Mouse (Mus musculus) gastrocnemius, adult 18-20 months (tissue): ENCODE measurements around the gene Mcu. TPM values are rescaled to one million over a fixed set of nuclear protein-coding genes. Genes with fewer than 3 reads are reported as not detected.

Experiments
- DNase-seq: peaks from one replicate; pipeline ENCODE4 v3.0.0; 2021; ENCODE audit warnings: low spot score
- total RNA-seq, 2 experiments: library from RNA; stranded (reverse); gene quantifications; 2 replicates each; pipeline ENCODE4 v1.2.3; 2021

Gene Mcu
- total RNA-seq, 2 experiments from 2014 or later = 39.8 to 44.3 TPM

DNA sequence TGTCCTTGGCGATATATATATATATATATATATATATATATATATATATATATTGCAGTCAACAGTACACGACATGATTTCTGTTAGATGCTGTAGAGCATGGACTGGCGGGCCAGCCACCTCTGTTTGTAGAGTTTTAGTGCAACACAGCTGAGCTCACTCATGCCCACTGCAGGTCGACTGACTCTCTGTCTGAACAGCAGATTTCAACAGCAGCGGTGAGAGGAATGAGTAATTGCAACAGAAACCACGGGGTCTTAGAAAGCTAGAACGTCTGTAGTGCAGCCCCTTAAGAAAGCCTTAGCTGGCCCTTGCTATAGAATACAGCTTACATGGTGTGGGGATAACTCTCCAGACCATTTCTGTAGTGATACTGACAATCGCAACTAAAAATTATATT is 121.6 kb downstream of the Mcu start:
- no peak for DNase-seq

DNA sequence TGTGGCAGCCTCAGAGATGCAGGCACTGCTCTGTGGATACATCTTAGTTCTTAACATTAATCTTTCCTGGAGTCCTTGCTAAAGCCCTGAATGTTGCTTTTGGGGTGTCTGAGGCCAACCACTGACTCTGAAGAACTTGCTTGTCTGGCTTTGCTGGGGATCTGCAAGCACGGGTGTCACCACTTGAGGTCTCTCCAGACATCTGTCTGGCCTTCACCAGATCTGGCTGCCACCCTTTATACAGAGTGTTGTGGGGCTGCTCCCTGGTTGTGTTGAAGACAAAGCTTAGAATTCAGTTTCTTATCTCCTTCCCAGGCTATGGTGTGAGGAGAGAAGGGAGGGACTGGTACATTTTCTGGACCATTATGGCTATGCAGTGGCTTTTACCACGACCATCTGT is 122.4 kb downstream of the Mcu start:
- DNase-seq = no peak

DNA sequence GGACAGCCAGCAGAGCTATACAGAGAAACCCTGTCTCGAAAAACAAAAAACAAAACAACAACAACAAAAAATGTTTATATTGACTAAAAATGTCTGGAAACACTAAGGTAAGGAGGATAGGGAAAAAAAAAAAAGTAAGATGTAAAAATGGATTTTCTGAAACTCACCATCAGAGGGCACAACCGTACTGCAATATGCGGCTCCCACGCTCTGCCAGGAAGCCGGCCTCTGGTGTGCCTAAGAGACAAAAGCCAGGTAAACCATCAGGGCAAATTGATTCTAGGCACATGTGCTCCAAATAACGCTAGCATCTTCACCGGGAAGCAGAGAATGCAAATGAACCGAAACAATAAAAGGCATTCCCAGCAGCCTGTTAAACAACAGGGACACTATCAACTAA is 125.6 kb downstream of the Mcu start:
- DNase-seq = no peak

DNA sequence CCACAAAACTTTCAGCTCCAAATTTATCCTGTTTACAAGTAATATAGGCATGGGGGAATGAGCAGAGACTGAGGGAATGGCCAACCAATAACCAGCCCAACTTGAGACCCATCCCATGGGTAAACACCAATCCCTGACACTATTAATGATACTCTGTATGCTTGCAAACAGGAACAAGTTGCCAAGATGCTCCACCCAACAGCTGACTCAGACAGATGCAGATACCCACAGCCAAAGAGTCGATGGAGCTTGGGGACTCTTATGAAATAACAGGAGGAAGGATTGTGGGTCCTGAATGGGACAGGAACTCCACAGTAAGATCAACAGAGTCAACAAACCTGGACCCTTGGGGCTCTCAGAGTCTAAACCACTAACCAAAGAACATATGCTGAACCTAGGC is 127.1 kb downstream of the Mcu start:
- DNase-seq = peak; percentile 56

DNA sequence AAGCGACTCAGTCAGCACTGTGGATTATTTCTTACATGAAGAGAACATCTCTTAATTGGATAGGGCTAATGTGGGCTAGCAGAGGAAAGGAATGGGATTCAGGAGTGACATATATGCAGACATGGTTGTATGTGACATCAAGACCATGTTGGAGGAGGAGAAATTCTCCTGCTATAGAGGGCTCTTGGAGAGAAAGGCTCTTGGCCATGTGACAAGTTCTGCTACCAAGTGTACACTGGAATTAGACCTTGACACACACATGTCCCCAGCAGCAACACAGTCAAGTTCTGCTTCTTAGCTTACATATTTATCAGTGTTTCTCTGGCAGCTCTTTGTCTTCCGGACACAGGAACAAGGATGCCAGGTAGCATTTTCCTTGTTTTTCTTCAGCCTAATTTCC is 129.1 kb downstream of the Mcu start:
- DNase-seq = no peak

DNA sequence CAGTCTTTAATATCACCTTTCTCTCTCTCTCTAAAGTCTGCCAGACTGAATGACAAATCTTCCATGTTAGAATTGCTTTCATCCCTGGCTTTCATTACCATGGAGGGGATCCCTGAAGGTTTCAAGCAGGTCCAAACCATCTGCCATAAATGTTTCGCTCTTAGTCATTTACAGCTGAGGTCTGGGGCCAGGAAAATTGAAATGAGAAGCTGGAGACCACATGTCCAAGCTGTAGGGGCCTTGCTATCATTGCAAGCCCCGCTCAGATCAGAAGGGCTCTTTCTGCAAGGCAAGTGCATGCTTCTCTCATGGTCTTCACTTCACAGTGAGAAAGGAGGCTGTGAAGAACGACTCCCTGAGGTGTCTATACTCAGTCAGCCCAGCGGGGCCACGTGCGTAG is 132.2 kb downstream of the Mcu start:
- DNase-seq = no peak

DNA sequence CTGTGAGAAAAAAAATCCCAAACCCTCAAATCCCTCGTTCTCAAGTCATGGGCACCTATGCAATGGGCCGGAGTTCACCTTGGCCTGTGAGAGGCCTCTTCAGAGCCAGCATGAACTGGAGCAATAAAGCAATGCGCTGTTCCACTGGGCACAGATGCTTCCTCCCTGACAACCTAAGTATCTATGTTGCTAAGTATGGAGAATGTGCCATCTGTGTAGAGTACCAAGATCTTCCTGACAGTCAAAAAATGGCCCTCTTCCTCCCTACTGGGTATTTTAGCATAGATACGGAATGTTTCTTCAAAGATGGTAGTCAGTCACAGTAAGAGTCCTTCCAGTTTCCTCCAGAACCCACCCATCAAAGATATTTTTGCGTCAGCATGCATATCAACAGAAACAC is 135.1 kb downstream of the Mcu start:
- DNase-seq = no peak

DNA sequence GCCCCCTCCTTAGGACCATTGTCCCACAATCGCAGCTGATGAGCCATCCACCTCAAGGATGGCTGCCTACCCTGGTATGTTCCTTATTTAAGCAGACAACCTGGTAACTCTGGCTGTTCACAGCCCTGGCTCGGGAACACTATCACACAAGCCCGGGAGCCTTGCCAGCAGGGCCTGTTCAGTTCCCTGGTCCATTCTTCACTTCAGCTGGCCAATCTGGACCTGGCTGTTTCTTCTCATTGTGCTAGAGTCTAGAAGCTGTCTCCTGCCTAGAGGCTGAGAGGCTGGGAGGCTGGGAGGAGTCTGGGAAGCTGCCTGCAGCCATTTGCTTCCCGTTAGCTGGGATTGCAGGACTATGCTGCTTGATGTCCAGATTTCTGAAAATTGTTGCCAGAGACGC is 146.0 kb downstream of the Mcu start:
- DNase-seq = peak; percentile 43

DNA sequence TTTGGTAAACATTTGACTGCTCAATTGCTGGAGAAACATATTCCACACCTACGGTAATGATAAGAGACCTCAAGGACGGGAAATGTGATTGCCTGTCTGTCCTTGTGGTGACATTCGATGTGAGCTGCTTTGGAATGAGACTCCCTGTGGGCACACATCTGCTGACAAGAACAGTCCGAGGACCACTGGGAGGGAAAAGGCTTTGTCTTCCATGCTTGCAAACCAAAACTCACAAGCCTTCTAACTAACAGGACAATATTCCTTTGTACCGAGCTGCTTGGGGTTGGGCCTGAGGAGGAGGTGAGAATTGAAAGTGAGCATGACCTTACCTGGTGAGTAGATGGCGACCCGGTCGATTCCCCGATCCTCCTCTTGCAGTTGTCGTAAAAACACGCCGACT is 149.2 kb downstream of the Mcu start:
- DNase-seq = no peak

DNA sequence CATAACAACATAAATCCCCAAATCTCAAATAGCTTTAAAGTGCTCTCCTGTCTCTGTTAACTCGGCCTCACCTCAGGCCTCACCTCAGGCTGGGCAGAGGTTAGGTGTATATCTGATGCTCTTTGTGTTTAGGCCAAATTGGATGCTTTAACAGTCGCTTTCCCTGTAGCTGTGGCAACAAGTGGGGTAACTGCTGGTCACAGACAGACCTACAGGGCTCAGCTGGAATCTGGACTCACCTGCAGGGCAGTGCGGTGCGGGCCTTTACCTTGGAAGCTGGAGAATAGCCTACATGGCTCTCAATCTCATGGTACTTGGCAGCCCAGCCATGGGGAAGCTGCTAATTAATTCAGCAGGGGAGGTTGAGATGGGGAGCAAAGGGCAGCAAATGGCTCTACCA is 149.9 kb downstream of the Mcu start:
- no peak for DNase-seq

DNA sequence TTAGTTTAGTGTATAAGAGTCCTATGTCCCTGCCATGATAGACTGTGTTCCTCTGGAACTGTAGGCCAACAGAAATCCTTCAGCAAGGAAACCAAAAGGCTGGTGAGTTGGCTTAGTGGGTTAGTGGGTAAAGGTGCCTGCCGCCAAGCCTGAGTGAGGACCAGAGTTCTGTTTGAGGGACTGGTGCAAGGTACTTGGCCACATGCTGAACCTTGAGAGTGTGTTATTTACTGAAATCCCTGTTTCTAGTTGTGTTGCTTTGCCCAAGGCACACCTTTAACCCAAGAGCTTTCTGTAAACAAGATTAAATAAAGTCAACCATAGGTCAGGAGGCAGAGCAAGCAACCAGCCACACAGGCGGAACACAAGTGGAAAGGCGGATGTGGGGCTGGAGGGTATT is 150.9 kb downstream of the Mcu start:
- no peak for DNase-seq

DNA sequence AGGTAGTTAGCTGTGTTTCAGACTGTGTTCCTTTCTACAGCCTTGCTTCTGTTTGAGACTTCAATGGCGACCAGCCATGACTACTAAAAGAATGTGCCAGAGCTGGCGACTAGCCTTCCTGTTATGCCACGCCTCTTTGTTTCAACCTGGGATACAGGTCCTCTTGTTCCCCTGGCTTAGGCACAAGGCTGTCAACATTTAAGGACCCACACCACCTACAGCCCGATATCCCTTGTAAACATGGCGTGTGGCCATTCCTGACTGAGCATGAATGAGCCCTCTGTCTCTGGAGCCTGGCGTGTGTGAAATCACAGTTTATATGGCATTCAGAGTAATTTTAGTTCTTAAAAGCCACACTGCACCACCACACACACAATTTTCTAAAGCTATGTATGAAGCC is 154.2 kb downstream of the Mcu start:
- no peak for DNase-seq

DNA sequence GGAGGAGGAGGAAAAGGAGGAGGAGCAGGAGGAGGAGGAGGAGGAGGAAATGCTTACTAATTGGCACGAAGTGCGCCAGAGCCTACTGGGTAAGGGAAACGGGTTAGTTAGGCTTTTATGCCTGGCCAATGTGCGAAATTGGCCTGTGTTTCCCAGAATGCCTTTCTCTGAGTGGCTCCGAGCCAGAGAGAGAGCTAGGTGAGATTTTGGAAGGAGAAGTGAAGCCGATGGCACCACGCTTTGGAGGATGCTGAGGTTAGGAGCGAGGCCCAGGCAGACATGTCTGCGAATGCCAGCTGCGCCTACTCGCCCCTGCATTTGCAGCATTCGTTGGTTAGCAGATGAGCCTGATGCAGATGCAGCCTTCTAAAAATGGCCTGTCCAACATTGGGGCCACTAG is 156.7 kb downstream of the Mcu start:
- DNase-seq = no peak

DNA sequence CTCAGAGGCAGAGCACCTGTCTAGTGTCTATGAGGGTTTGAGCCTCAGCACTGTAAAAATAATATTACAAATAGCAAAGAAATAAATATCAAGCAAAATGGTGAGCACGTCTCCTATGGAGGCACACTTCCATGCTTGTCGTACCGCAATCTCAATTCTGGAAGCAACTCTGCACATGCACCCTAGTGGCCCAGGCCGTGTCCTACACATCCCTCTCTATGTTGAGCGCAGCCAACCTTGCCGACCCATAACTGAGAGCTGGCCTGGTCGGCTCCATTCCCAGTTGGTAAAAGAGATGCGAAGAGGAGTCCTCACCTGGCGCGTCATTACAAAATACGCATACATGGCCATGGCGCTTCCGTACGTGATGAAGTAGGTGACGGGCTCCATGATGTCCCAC is 161.9 kb downstream of the Mcu start:
- DNase-seq = no peak

DNA sequence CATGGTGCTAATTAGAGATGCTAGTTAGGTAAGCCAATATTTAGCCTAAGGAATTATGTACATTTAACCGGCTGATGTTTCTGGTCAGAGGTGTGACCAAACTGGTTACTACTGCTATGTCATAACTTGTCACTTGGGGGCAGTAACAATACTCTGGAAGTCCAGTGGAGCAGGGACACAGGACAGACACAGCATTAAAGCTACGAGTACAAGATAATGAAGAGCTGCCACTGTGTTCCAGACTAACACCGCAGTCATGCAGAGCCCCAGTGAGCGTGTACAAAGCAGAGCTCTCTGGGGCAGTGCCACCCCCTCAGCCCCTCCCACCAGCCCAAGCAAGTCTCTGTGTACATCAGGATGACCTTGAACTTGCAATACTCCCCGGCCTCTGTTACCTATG is 164.7 kb downstream of the Mcu start:
- DNase-seq = peak; percentile 32

DNA sequence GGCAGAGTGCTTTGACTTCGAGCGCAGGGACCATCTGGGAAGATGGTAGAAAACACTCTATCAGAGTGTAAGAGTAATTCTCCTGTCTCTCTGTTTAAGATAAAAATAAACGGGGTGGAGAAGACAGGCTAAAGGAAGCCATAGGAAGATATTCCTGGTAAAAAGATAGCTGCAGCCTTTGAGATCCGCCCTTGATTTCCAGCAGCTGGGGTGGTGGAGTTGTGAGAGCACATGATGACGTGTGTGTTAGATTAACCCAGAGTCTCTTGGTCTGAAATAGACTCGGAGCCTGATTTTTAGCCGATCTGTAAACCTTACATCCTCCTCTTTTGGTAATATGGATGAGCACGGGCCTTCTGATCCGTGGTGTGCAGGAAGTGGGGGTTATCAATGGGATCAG is 168.9 kb downstream of the Mcu start:
- no peak for DNase-seq

DNA sequence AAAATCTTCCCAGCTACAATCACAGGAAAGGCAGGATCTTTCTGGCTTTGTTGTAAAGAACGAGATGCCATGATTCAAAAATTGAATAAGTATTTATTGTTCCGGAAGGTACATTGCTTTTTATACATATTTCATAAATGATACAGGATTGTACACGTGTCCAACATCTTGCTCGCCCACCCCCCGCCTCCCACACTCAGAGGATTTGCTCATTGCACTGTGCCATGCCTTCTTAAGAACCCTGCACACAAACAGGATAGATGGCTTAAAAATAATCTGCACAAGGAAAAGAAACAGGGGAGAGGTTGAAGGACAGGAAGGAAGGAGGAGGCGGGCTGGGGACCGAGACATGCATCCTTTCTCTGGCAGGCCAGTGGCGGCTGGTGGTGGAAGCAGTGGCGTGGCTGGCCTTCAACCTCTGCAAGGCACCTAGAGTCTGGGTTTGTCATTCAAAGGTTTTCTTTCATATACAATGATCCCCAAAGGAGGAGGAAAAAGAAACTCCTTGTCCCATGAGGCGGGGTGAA is 169.5 kb downstream of the Mcu start:
- DNase-seq = no peak

DNA sequence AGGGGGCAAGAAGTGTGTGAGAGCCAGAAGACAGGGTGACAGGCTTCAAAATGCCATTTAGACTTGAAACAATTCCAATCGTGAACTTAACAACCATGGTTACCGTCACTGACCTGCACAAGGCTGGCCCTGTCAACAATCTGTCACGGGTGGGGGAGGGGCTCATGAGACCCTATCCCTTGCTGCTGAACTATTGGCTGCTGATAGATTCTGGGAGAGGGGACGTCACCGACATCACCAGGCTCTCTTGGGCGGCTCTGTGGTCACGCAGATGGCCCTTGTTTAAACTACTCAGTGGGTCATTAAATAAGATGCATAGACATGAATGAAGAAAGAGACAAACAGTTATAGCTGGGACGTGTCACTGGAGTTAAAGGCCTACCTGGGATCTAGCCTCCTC is 171.9 kb downstream of the Mcu start:
- no peak for DNase-seq

DNA sequence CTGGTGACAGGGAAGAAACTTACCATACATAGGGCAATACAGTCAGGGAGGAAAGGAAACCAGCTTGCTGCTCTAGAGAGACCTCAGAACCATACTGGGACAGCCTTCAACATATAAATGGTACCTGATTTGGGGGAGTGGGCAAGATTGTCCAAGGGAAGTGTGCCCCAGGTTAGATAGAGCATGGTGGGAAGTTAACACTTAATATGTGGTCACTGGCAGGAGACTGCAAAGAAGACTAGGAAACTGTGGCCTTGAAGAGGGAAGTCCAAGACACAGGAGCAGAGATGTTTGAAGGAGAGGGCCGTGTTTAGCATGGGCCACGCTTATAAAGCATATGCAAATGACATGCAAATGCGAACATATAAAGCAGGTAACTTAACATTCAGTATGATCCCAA is 172.4 kb downstream of the Mcu start:
- no peak for DNase-seq

DNA sequence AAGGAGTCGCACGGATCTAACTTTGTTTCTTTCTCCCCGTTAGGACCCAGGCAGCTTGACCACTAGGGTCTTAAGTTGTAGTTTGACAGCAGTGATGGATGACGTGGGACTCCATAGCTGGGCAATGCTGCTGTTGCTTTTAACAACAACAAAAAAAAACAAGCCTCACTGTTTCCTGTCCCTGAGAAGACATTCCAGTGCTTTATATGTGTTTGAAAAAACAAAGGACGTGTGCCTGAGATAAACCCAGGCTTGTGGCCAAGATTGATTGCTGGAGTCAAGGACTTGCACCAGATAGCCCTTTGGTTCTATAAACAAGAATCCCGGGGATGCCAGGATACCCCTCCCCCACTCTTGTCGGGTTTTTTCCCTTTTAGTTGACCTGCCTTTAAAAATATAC is 173.3 kb downstream of the Mcu start:
- no peak for DNase-seq

DNA sequence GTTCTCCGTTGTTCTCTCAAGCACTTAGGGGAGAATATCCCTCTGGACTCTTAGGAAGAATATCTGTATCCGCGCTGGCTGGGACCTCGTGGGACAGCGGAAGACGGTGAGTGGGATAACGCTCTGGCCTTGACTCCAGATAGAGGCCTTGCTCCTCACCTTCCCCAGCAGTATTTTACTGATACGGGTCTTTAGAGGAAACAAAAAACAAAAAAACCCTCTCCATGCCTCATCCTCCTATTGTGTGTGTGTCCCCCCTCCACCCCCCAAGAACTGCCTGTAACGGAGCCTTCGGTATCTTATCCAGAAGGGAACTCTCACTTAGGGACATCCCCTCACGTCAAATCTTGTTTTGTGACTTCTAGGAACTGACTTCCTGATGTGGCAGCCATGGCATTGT is 174.8 kb downstream of the Mcu start, which contains the start of gene Oit3:
Gene Oit3 (minus strand): TSS at position 44 of the 400 bp plus-strand sequence.
- no peak for DNase-seq

DNA sequence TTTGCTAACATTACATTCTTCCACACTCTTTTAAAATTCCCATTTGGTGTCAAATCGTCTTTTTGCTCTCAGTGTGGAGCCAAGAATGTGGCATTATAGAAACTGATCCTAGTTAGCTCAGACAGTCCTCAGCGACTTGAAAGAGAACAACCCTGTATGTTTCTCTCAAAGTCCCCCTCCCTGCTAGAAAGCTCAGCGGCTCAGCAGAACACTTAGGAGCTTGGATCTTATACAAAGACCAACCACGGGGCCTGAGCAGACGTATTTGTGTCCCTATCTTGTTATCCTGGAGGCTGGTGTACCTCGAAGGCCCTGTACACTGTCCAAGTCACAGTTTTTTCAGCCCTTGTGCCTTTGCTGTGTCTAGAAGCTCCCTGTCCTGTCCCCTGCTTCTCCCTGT is 176.3 kb downstream of the Mcu start:
- no peak for DNase-seq

DNA sequence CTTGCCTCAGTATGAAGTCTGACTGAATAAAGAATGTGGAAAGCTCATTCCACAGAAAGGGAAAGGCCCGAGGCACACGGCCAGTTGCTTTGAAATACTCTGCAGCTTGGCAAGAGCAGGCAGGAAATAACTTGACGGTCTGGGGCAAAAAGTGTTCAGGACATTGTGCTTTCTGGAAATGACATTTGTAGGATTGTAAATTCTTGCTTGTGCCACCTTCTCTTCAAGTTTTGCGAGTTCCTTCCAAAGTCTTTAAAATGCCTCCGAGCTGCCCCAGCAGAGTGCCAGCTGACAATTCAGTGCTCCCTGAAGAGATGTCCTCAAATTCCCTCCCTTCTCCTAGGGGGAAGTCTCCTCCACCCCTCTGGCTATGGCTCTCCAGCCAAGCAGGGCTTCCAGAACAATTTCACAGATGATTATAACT is 177.0 kb downstream of the Mcu start:
- DNase-seq = peak; percentile 60

DNA sequence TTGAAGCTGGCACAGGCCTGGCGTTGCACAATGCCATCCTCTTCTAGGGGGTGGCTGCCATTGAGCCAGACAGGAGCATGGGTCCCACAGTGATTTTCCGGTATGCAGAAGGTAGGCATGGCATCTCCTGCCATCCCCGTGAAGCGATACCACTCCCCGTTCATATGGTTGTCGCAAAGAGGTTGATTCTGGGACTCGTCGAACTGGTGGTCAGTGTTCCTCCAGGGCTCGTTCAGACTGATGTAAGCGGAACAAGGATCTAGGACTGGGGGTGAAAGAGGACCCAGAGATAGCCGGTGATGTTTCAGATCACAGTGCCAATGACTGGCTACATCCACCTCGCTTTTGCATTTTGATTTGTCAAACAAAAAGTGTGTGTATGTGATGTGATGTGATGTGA is 177.8 kb downstream of the Mcu start:
- DNase-seq = no peak

DNA sequence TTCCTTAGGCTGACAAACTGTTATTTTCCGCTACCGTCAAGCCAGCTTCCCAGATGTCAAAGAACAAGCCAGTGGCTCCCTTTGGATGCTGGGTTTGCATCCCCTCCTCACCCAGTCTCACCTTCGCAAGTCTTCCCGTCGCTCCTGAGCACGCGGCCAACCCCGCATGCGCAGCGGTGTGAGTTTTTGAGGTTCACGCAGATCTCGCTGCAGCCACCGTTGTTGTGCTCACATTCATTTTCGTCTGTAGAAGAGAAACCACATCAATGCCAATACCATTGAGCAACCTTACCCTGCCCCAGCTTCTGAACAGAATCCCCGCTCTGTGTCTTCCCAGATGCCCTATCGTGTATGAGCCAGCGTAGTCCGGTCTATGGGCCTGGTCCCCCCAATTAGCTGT is 180.7 kb downstream of the Mcu start:
- no peak for DNase-seq
